Mouse (Mus musculus) E14TG2a.4 (cell line): ENCODE measurements around the gene Mrps31.

ENCODE experiments used
- H3K27me3 ChIP-seq: 2 replicates; pipeline ENCODE4 v1.6.1; 2014; ENCODE audit warnings: low read length, control low read depth; ENCODE audit not compliant: insufficient read depth
- H3K36me3 ChIP-seq: 2 replicates; pipeline ENCODE4 v1.6.1; 2014; ENCODE audit warnings: low read length, control low read depth; ENCODE audit not compliant: insufficient read depth
- H3K4me1 ChIP-seq: replicated peaks from 2 replicates; pipeline ENCODE4 v1.6.1; 2014; ENCODE audit warnings: low read depth, low read length, control low read depth
- H3K4me3 ChIP-seq: replicated peaks from 2 replicates; pipeline ENCODE4 v1.5.1; 2014; ENCODE audit warnings: mild to moderate bottlenecking, low read length
- H3K9me3 ChIP-seq: 2 replicates; pipeline ENCODE4 v1.6.1; 2014; ENCODE audit warnings: low read length, control low read depth
- CTCF ChIP-seq: conservative IDR thresholded peaks from 2 replicates; pipeline ENCODE4 v1.5.1; 2014; ENCODE audit warnings: low read length
- NANOG ChIP-seq: IDR thresholded peaks from 2 replicates; pipeline ENCODE4 v1.6.1; 2014; ENCODE audit warnings: borderline replicate concordance, low read length, mixed read lengths
- POU5F1 ChIP-seq: IDR thresholded peaks from 2 replicates; pipeline ENCODE4 v1.6.1; 2014; ENCODE audit warnings: low read length, borderline replicate concordance

Gene Mrps31

GRCm38 (mm10) chr8:22410688-22411281 is 376 bp upstream of the Mrps31 start:
- Histone ChIP-seq H3K36me3 (peaks cover 19% of the 10 kb centered on the region), H3K4me3 (peak overlapping the region; percentile 99), H3K9me3 (no peaks in the 10 kb centered on the region), H3K27me3 (peaks cover 2% of the 10 kb centered on the region; the same call in 1 of the 2 replicates), H3K4me1 (peaks cover 52% of the 10 kb centered on the region)
- TF ChIP-seq POU5F1 = no peak
- no peak for TF ChIP-seq CTCF
- TF ChIP-seq NANOG = no peak

GRCm38 (mm10) chr8:22411971-22412370 is 810 bp downstream of the Mrps31 start:
- no peaks in the 10 kb centered on the region for H3K9me3 ChIP-seq
- TF ChIP-seq NANOG = no peak
- no peak for TF ChIP-seq POU5F1
- TF ChIP-seq CTCF = no peak
- H3K36me3 ChIP-seq = peaks cover 31% of the 10 kb centered on the region
- H3K4me3 ChIP-seq = peak overlapping the region; percentile 99
- H3K4me1 ChIP-seq = peaks cover 63% of the 10 kb centered on the region
- H3K27me3 ChIP-seq = peaks cover 1% of the 10 kb centered on the region; the same call in 1 of the 2 replicates
